Comparison of ENCODE assay signal across 7 mouse cellular contexts in genomic region chr13:23740256-23740840, GRCm38 (mm10). TPM values are rescaled to one million over a fixed set of nuclear protein-coding genes. Genes with fewer than 3 reads are reported as not detected.
DNase-seq lines count a peak whose midpoint lies in the region; ATAC-seq and TF ChIP-seq lines count a peak whose summit lies in the region.

No protein-coding gene starts in this region.

- peak overlapping the region; percentile 95 for H3K4me3 ChIP-seq in megakaryocyte, embryonic 14.5 days (replicated peaks)
- H3K4me3 ChIP-seq in embryonic fibroblast, embryonic 13.5 days (ENCODE audit: insufficient read depth, low read length) = peak overlapping the region; percentile 83
- H3K4me3 ChIP-seq in limb, embryonic 12.5 days (replicated peaks) = peak overlapping the region; percentile 59
- H3K4me3 ChIP-seq in stomach, embryonic 16.5 days (replicated peaks; ENCODE audit: low read length) = peak overlapping the region; percentile 70

- no peaks in the 10 kb centered on the region for H3K27me3 ChIP-seq in megakaryocyte, embryonic 14.5 days (replicated peaks)
- no peaks in the 10 kb centered on the region for H3K27me3 ChIP-seq in limb, embryonic 12.5 days
- no peaks in the 10 kb centered on the region for H3K27me3 ChIP-seq in stomach, embryonic 16.5 days (ENCODE audit: control insufficient read depth, insufficient read depth, low read length)

- 36% methylated on average over 13 of the region's 13 CpGs for WGBS in limb, embryonic 12.5 days
- 18% methylated on average over 13 of the region's 13 CpGs for WGBS in stomach, embryonic 16.5 days

- ATAC-seq in megakaryocyte, adult 5-6 weeks (ENCODE audit: poor library complexity, severe bottlenecking) = no peak
- ATAC-seq in limb, embryonic 12.5 days (ENCODE audit: insufficient number of reproducible peaks, insufficient read depth, low FRiP score, low TSS enrichment, low read depth) = no peak
- no peak for ATAC-seq in stomach, embryonic 16.5 days (ENCODE audit: insufficient read depth, low FRiP score)

- H3K36me3 ChIP-seq in megakaryocyte, embryonic 14.5 days (replicated peaks; ENCODE audit: low read length) = no peaks in the 10 kb centered on the region
- H3K36me3 ChIP-seq in limb, embryonic 12.5 days = no peaks in the 10 kb centered on the region
- H3K36me3 ChIP-seq in stomach, embryonic 16.5 days (ENCODE audit: control insufficient read depth, insufficient read depth, low read length) = no peaks in the 10 kb centered on the region

- peaks cover 35% of the 10 kb centered on the region for H3K4me1 ChIP-seq in megakaryocyte, embryonic 14.5 days
- peaks cover 6% of the 10 kb centered on the region for H3K4me1 ChIP-seq in embryonic fibroblast, embryonic 13.5 days (ENCODE audit: control insufficient read depth, insufficient read depth, low read length)
- peaks cover 18% of the 10 kb centered on the region for H3K4me1 ChIP-seq in limb, embryonic 12.5 days (replicated peaks)
- H3K4me1 ChIP-seq in stomach, embryonic 16.5 days (ENCODE audit: control insufficient read depth, insufficient read depth, low read length) = peaks cover 21% of the 10 kb centered on the region; the same call in 1 of the 2 replicates

- DNase-seq in cerebellum, adult 9-11 months = no peak
- DNase-seq in urinary bladder, postnatal 10 days (ENCODE audit: low spot score) = no peak

- H3K9ac ChIP-seq in limb, embryonic 12.5 days (replicated peaks) = peak overlapping the region; percentile 89
- peak overlapping the region; percentile 85 for H3K9ac ChIP-seq in stomach, embryonic 16.5 days (ENCODE audit: low read length)

- H3K27ac ChIP-seq in embryonic fibroblast, embryonic 13.5 days (ENCODE audit: insufficient read depth, low read length) = peak overlapping the region; percentile 96
- H3K27ac ChIP-seq in limb, embryonic 12.5 days = peak overlapping the region; percentile 99
- peak overlapping the region; percentile 99 for H3K27ac ChIP-seq in stomach, embryonic 16.5 days (ENCODE audit: low read length)

- H3K9me3 ChIP-seq in megakaryocyte, embryonic 14.5 days = no peaks in the 10 kb centered on the region
- no peaks in the 10 kb centered on the region for H3K9me3 ChIP-seq in limb, embryonic 12.5 days
- H3K9me3 ChIP-seq in stomach, embryonic 16.5 days (replicated peaks; ENCODE audit: control insufficient read depth, low read length) = no peaks in the 10 kb centered on the region

- H3K4me2 ChIP-seq in limb, embryonic 12.5 days = peak overlapping the region; percentile 86
- H3K4me2 ChIP-seq in stomach, embryonic 16.5 days (ENCODE audit: low read depth, low read length) = peak overlapping the region; percentile 91

- no peak for TF ChIP-seq CTCF in embryonic fibroblast, embryonic 13.5 days (IDR thresholded peaks at IDR 0.05; ENCODE audit: borderline replicate concordance, insufficient read depth, low read length)

- peak; percentile 45; the same call in 1 of the 2 replicates for TF ChIP-seq POLR2A in embryonic fibroblast, embryonic 13.5 days (IDR thresholded peaks at IDR 0.05; ENCODE audit: low read depth, low read length)

RNA-seq across cellular contexts. Expression of gene Hist1h1c, which starts 1.7 kb away (rescaled TPM):
- polyA plus RNA-seq in megakaryocyte, embryonic 14.5 days (2012; ENCODE audit: insufficient read depth, low replicate concordance) = 353 and 402 TPM in 2 replicates
- total RNA-seq in megakaryocyte, adult 5-6 weeks (2015) = 179 and 186 TPM in 2 replicates
- total RNA-seq in megakaryocyte, adult 5-6 weeks (2017) = 1,288 and 1,327 TPM in 2 replicates
- 69.4 and 72.0 TPM in 2 replicates for polyA plus RNA-seq in embryonic fibroblast, embryonic 13.5 days (2011; ENCODE audit: insufficient read length, low read depth, missing spikeins)
- polyA plus RNA-seq in limb, embryonic 12.5 days (2016; fragmentation: Nextera tagmentation; extraction: Ambion mirVana) = 20.1 and 21.4 TPM in 2 replicates
- 53.4 and 58.0 TPM in 2 replicates for polyA plus RNA-seq in stomach, embryonic 16.5 days (2015; fragmentation: Nextera tagmentation; extraction: Ambion mirVana)

RNA-seq across cellular contexts. Expression of gene Hist1h3c, which starts 5.1 kb away (rescaled TPM):
- polyA plus RNA-seq in megakaryocyte, embryonic 14.5 days (2012; ENCODE audit: insufficient read depth, low replicate concordance) = 12.6 TPM in 1 of 2 replicates, not detected in the other
- total RNA-seq in megakaryocyte, adult 5-6 weeks (2015) = 115 and 119 TPM in 2 replicates
- 508 and 593 TPM in 2 replicates for total RNA-seq in megakaryocyte, adult 5-6 weeks (2017)
- polyA plus RNA-seq in embryonic fibroblast, embryonic 13.5 days (2011; ENCODE audit: insufficient read length, low read depth, missing spikeins) = 2.6 and 5.4 TPM in 2 replicates
- polyA plus RNA-seq in limb, embryonic 12.5 days (2016; fragmentation: Nextera tagmentation; extraction: Ambion mirVana) = 20.7 and 22.1 TPM in 2 replicates
- 3.1 and 3.7 TPM in 2 replicates for polyA plus RNA-seq in stomach, embryonic 16.5 days (2015; fragmentation: Nextera tagmentation; extraction: Ambion mirVana)

RNA-seq across cellular contexts. Expression of gene Hist1h2bb, which starts 6.2 kb away (rescaled TPM):
- polyA plus RNA-seq in megakaryocyte, embryonic 14.5 days (2012; ENCODE audit: insufficient read depth, low replicate concordance) = 7.4 TPM in 1 of 2 replicates, not detected in the other
- total RNA-seq in megakaryocyte, adult 5-6 weeks (2015) = 264 and 296 TPM in 2 replicates
- 5,681 and 7,839 TPM in 2 replicates for total RNA-seq in megakaryocyte, adult 5-6 weeks (2017)
- 4.2 and 5.7 TPM in 2 replicates for polyA plus RNA-seq in embryonic fibroblast, embryonic 13.5 days (2011; ENCODE audit: insufficient read length, low read depth, missing spikeins)
- 6.3 and 6.7 TPM in 2 replicates for polyA plus RNA-seq in limb, embryonic 12.5 days (2016; fragmentation: Nextera tagmentation; extraction: Ambion mirVana)
- 1.00 and 2.9 TPM in 2 replicates for polyA plus RNA-seq in stomach, embryonic 16.5 days (2015; fragmentation: Nextera tagmentation; extraction: Ambion mirVana)

RNA-seq across cellular contexts. Expression of gene Hist1h2ab, which starts 10.6 kb away (rescaled TPM):
- polyA plus RNA-seq in megakaryocyte, embryonic 14.5 days (2012; ENCODE audit: insufficient read depth, low replicate concordance) = 16.0 and 17.5 TPM in 2 replicates
- 64.3 and 114 TPM in 2 replicates for total RNA-seq in megakaryocyte, adult 5-6 weeks (2015)
- total RNA-seq in megakaryocyte, adult 5-6 weeks (2017) = 3,821 and 4,666 TPM in 2 replicates
- 10.0 and 12.3 TPM in 2 replicates for polyA plus RNA-seq in embryonic fibroblast, embryonic 13.5 days (2011; ENCODE audit: insufficient read length, low read depth, missing spikeins)
- 77.8 and 92.9 TPM in 2 replicates for polyA plus RNA-seq in limb, embryonic 12.5 days (2016; fragmentation: Nextera tagmentation; extraction: Ambion mirVana)
- 16.2 and 26.2 TPM in 2 replicates for polyA plus RNA-seq in stomach, embryonic 16.5 days (2015; fragmentation: Nextera tagmentation; extraction: Ambion mirVana)

RNA-seq across cellular contexts. Expression of gene Hist1h3b, which starts 11.7 kb away (rescaled TPM):
- 9.9 and 14.5 TPM in 2 replicates for polyA plus RNA-seq in megakaryocyte, embryonic 14.5 days (2012; ENCODE audit: insufficient read depth, low replicate concordance)
- 495 and 572 TPM in 2 replicates for total RNA-seq in megakaryocyte, adult 5-6 weeks (2015)
- 546 and 613 TPM in 2 replicates for total RNA-seq in megakaryocyte, adult 5-6 weeks (2017)
- polyA plus RNA-seq in embryonic fibroblast, embryonic 13.5 days (2011; ENCODE audit: insufficient read length, low read depth, missing spikeins) = 5.6 and 6.3 TPM in 2 replicates
- polyA plus RNA-seq in limb, embryonic 12.5 days (2016; fragmentation: Nextera tagmentation; extraction: Ambion mirVana) = 17.7 and 30.1 TPM in 2 replicates
- polyA plus RNA-seq in stomach, embryonic 16.5 days (2015; fragmentation: Nextera tagmentation; extraction: Ambion mirVana) = 7.0 and 7.5 TPM in 2 replicates
